Mouse (Mus musculus) kidney, postnatal 4 days (tissue): ENCODE data around the gene Klhl22.

Experiments
- DNase-seq, 2 experiments: peaks; one replicate each; pipeline ENCODE4 v3.0.0; 2021; ENCODE audit warnings: mixed read lengths in 2 of 2

The Klhl22 gene

DNA sequence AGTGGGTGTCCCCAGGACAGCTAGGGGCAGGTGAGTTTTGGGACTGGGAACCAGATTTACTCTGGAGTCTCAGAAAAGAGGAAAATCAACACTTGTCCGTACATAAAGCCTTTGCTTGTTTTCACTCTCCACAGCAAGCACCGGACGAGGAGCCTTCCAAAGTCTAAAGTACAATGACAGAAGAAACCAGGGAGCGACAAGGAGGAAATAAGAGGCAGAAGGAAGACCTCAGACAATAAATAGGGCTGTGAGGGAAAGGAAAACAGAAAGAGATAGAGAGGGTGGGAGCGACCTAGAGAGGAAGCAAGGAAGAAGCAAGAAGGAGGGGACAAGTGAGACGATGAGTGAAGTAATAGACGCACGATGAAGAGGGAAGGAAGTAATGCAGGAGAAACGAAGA lies 516 bp upstream of the Klhl22 start:
- peak in 1 of 2 experiments; percentile 30 for DNase-seq

GRCm38 (mm10) chr16:17759813-17760321 lies 449 bp downstream of the Klhl22 start:
- DNase-seq, result peak; percentile 65 to 75

DNA sequence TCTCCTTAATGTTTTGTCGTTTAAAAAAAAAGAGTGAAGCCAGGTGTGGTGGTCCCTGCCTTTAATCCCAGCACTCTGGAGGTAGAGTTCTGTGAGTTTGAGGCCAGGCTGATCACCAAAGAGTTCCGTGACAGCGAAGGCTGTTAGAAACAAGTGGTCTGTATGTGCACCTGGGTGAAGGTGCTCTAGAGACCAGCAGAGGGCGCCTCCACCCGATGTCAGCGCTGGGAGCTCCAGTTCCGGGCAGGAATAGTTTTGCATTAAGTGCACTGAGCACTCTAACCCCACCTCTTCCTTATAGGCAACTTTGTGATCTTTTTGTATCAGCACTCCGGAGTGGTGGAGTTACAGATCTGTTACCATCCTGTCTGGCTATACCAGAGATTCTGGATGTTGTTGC lies 1.2 kb downstream of the Klhl22 start:
- DNase-seq, result peak; percentile 69 to 77

DNA sequence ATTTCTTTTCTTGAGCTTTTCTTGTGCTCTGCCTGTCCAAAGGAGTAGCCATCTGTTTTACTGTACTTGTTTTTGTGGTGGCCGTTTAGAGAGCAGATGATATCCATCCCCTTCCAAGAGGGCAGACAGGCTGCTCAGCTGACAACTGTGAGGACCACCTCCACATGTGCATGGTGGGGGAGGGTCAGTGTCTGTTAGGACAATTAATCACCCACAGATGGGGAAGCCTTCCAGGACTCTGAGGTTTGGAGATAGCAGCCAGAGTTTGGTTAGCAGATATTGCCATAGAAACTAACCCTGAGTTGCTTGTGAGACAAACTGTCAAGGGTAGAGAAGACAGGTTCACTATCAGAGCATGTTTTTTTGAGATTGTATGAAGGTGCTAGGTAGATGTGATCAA lies 1.7 kb downstream of the Klhl22 start:
- peak; percentile 49 to 63 for DNase-seq

DNA sequence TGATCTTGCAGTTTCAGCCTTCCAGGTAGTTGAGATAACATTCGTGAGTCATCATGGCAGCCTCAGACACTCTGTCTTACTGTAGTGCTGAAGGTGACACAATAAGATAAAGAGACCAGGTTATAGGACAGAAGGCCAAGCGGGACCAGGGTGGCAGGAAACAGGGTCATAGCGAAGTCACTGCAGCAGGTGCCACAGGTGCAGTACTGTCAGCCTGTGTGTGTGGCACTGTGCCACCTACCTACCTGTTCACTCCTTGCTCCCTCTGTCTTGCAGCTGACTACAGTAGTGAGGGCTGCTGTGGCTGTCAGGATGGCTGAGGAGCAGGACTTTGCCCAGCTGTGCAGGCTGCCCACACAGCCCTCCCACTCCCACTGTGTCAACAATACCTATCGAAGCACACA lies 4.7 kb downstream of the Klhl22 start:
- peak; percentile 17 to 59 for DNase-seq

DNA sequence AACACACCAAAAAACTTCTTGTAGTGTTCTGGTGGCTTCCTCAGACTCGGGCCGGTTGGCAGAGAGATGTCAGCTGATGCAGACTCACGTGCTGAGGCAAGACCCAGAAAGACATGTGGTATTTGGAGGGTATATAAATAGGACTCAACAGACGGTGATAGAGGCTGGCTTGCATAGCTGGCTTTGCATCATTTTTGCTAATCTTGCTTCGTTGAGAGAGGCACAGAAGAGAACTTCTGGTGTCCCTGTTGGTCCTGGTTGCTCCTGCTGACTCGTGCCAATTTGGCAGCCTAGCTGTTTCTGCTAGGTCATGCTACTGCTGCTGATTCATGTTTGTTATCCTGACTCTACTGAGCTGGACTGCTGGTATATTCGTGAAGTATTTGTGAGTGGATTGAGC lies 9.4 kb downstream of the Klhl22 start:
- no peak for DNase-seq

DNA sequence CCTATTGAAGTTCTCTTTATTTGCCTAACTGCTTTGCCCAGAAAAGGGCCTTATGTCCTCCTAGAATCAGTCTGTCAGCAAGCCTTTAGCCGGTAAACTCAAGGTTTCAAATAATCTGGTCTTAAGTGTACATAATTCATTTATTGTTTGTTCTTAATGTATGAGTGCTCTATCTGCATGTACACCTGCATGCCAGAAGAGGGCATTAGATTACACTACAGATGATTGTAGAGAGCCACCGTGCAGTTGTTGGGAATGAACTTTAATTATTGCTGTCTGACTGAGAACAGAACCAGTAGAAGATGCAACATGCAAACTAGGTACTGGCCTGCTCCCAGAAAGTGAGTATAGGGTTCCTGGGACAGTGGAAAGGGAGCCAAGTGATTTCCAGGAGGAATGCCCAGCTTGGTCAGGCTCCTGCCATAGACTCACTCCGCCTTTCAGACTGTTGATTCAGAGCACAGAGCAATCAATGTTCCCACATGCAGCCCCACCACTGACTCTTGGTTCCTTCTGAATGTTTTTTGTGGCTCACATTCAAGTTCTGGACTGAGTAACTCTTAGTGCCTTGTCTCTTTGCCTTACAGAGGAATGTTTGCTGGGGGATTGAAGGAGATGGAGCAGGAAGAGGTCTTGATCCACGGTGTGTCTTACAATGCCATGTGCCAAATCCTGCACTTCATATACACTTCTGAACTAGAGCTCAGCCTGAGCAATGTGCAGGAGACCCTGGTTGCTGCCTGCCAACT lies 11.9 kb downstream of the Klhl22 start:
- DNase-seq, result no peak

GRCm38 (mm10) chr16:17776828-17777227 lies 17.4 kb downstream of the Klhl22 start:
- DNase-seq, result peak; percentile 75 to 78

- no peak for DNase-seq
These were observed 18.8 kb downstream of the Klhl22 start for GRCm38 (mm10) chr16:17778223-17778622.

DNA sequence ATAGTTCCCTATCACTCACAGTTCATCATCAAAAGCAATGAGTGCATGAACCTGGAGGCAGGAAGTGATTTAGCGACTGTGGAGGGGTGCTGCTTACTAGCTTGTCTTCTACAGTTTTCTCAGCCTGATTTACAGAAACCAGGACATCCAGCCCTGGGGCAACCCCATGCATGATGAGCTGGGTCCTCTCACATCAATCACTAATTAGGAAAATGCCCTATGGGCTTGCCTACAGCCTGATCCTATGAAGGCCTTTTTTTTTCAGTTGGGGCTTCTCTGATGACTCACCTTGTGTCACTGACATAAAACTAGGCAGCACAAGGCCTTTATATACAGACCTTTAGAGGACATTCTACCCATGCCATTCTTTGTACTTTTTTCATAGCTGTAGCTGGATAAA lies 20.3 kb downstream of the Klhl22 start:
- DNase-seq, result no peak

DNA sequence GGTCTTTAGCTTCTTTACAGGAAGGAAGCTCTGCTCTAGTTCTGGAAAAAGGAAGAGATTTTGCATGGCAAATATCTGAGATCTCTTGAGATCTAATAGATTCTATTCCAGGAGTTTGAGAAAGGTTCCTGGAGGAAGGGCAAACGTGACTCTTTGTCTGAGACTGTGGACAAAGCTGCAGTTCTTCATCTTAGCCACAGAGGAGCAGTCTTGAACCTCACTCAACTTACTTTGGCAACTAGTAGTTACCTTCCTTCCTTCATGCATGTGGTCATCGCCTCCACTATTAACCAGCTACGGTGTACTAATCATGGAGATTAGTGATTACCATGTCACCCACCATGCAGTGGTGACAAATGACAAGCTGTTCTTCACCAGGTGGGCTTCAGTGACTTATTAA lies 25.9 kb downstream of the Klhl22 start:
- no peak for DNase-seq

DNA sequence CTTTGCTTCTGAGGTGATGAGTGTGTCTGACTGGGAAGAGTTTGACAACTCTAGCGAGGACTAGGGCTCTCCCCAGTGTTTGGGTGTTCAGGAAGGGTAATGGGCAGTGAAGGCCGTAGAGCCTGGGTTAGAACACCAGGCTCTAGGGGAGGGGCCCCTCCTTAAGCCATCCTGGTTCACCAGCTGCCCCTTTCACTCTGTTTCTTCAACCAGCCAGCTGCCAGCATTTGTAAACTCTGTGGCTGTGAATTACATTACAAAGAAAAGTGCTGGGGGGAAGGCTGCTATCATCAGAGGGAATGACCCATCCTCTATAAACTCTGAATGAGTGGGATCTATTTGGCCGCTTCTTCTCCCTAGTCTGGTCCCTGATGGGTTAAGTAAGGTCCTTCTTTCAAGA lies 33.3 kb downstream of the Klhl22 start:
- no peak for DNase-seq

DNA sequence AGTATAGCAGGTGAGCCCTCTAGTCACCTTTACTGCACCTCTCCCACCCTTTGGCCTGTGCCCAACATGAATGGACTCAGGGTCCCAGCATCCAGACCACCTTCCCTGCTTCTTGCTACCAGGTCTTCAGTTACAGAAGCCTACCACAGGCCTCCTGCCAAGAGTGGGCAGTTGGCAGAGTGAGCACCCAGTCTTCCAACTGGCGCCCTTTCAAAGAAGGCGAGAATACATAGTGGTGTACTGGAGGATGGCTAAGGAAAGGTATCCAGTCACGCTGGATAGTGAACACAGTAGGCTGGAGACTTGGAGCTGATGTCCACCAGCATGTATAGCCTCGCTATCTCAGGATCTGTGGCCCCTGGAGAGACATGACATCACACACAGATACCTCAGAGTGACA lies 34.6 kb downstream of the Klhl22 start:
- no peak for DNase-seq

GRCm38 (mm10) chr16:17795643-17796042 lies 36.2 kb downstream of the Klhl22 start:
- peak in 1 of 2 experiments; percentile 17 for DNase-seq

DNA sequence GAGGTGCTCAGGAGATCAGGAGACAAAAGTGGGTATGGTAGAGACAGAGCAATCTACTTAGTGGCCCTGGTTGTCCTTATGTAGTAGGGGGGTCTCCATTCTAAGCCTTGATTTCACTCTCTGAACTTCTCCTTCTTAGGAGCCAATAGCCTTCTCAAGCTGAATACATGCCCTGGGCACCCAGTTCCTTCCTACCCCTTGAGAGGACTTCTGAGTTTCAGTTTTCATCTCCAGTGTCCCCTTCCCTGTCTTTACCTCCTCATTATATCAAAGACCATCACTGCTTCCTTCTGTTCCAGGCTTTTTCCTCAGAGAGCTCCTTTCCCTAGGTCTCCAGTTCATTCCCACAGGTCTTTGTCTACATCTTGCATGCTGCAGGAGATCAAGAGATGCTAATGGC lies 37.1 kb downstream of the Klhl22 start:
- no peak for DNase-seq

DNA sequence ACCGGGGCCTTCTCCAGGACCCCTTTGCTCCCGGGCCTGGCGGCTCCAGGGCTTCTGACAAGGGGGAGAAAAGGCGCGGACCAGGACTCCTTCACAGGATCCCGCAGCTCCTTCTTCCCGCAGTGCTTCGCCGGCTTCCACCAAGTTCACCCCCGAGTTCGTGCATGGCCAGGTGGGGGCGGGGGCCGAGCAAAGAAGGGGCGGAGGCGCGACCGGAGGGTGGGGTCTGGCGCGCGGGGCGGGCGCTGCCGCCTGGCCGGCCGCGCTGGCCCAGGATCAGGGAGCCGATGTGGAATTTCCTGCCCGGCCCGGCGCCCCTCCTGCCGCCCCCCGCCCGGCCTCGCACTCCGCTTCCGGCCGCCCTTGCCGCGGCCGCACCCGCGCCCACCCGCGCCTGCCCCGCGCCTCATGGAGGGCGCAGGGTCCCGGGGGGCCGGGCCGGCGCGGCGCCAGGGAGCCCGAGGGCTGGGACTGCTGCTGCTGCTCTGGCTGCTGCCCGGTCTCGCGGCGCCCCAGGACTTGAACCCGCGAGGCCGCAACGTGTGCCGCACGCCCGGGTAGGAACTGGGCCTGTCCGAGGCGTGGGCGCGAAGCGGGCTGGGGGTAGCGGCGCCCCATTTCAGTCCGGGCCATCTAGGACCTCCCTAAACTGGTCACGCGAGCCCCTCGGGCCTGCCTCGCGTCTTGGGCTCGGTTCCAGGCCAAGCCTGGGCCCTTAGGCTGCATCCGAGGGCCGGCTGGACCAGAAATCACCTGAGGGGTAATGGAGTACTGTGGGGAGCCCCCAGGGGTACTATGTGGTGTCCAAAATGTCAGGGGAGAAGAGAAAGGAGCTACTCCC lies 37.8 kb downstream of the Klhl22 start, which contains the start of gene Scarf2:
Gene Scarf2, plus strand, starts transcription at position 312 of the 841 bp plus-strand sequence.
- peak; percentile 84 to 90 for DNase-seq

DNA sequence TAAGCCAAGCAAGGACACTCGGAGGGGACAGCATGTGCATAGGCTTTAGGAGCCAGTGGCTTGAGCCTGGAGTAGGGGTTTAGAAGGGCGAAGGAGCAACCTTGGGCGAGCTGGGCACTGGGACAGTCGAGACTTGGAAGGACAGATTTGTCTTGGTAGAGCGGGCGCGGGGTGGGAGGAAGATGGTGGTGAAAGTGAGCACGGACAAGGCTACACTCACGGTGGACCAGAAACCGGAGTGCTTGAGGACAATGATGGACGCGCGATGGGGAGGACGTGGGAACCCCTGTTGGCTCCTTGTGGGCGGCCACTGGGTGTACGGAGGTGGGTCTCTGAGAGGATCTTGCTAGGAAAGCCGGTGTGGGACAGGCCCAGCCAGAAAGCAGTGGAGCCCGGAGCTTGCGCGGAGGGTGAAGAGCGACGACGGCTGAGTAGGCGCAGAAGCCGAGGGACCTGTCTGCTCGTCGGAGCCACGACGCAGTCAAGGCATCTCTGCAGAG lies 38.4 kb downstream of the Klhl22 start:
- no peak for DNase-seq

DNA sequence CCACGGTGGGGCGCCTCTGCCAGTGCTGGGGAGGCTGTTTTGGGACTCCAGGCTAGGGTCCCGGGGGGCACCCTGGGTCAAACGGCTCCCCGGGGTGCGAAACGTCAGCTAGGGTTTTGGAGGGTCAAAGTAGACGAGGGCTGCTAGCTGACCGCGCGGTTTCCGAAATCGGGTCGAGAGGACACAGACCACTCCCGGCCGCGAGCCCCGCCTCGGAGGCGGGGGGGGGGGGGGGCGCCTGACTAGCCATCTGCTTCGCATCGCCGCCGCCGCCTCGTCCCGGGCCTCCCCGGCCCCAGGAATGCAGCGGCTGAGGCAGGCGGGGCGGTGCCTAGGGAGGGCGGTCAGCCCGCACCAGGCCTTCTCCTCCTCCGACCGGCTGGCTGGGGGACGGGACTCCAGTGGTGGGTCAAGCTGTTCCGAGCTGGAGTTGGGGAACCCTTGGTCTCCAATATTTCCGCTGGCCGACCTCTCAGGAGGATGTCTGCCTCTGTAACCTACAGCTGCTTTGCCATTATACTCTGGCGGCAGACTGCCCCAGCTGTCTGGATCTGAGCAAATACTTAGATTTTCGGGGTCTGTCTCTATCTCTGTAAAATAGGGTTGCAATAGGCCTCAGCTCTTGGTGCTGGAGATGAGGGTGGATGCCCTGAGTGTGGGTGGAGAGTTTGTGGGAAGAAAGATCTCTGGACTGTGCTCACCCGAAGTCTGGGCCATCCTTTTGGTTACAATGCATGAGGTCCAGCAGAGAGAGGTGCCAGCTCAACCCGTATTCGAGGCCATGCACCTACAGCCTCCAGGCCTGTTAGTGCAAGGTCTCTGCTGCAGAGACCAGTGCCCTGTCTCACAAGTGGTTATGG lies 39.1 kb downstream of the Klhl22 start:
- peak; percentile 84 to 91 for DNase-seq

GRCm38 (mm10) chr16:17799584-17799983 lies 40.2 kb downstream of the Klhl22 start:
- no peak for DNase-seq

GRCm38 (mm10) chr16:17801777-17802455 lies 42.5 kb downstream of the Klhl22 start:
- DNase-seq, result peak; percentile 33 to 46

DNA sequence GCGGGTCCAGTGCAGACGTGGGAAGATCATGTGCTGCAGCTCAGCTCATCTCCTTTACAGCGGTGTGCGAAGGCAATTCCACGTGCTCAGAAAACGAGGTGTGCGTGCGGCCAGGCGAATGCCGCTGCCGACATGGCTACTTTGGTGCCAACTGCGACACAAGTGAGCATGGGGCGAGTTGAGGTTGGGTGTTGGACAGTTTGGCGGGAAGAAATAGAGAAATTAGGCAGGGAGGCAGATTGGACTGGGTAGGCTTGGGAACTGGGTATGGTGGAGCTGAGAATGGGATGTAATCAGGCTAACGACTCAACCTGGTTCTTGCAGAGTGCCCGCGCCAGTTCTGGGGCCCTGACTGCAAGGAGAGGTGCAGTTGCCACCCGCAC lies 43.0 kb downstream of the Klhl22 start:
- DNase-seq, result no peak
